Mouse (Mus musculus): ENCODE results near the gene Dzank1. TPM values are rescaled to one million over a fixed set of nuclear protein-coding genes. Genes with fewer than 3 reads are reported as not detected.

The Dzank1 gene
- total RNA-seq, 2 experiments from 2014 or later: 171 to 174 TPM

DNA sequence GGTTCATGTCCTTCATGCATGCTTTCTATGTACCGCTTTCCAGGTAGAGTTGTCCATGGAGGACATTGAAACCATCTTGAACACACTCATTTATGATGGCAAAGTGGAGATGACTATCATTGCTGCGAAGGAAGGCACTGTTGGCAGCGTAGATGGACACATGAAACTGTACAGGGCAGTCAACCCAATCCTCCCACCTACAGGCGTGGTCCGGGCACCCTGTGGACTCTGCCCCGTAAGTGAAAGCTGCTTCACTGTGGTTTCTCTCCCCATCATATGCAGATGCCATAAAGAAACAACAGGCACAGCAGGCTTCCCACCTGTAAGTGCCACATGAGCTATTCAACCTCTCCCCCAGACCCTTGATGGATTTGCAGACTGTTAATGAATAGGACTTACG lies 9.9 kb upstream of the Dzank1 start:
- intact Hi-C loops (cut with DNase I): no loop called here
- TF ChIP-seq CTCF (IDR thresholded peaks at IDR 0.05): no peak
- Histone ChIP-seq H3K4me3 (no peak overlapping the region), H3K27ac (no peak overlapping the region)
- no peak for DNase-seq (ENCODE audit: extremely low spot score in 1 of 2, low spot score in 2 of 2)

- intact Hi-C loops (cut with DNase I): loop anchor here (1.0 to 2.0 kb wide), 2 partner anchors 23 to 29 kb away; partner anchors contain the start of genes Rbbp9 and Sec23b
- DNase-seq (ENCODE audit: extremely low spot score in 1 of 2, low spot score in 2 of 2): no peak
- no peak for TF ChIP-seq CTCF (IDR thresholded peaks at IDR 0.05)
- peak overlapping the region; percentile 100 for H3K27ac ChIP-seq
- H3K4me3 ChIP-seq: peak overlapping the region; percentile 83
These were observed 584 bp upstream of the Dzank1 start for GRCm38 (mm10) chr2:144527821-144528174.

GRCm38 (mm10) chr2:144525856-144526255 lies 1.4 kb downstream of the Dzank1 start:
- intact Hi-C loops (cut with DNase I): loop anchor here (2.0 kb wide), 1 partner anchor 25 kb away; the partner anchor contains the start of gene Rbbp9
- TF ChIP-seq CTCF (IDR thresholded peaks at IDR 0.05): no peak
- Histone ChIP-seq H3K27ac (peak overlapping the region; percentile 100; the same call in 1 of the 2 replicates), H3K4me3 (peak overlapping the region; percentile 83)
- peak in 1 of 2 experiments; percentile 48 for DNase-seq (ENCODE audit: extremely low spot score in 1 of 2, low spot score in 2 of 2)

- intact Hi-C loops (cut with DNase I): no loop called here
- DNase-seq (ENCODE audit: extremely low spot score in 1 of 2, low spot score in 2 of 2): no peak
- no peak for TF ChIP-seq CTCF (IDR thresholded peaks at IDR 0.05)
- Histone ChIP-seq H3K27ac (no peak overlapping the region), H3K4me3 (no peak overlapping the region)
These were observed 7.4 kb downstream of the Dzank1 start for GRCm38 (mm10) chr2:144519772-144520171.

GRCm38 (mm10) chr2:144514619-144515018 lies 12.6 kb downstream of the Dzank1 start:
- TF ChIP-seq CTCF (IDR thresholded peaks at IDR 0.05): no peak
- intact Hi-C loops (cut with DNase I): no loop called here
- H3K27ac ChIP-seq: no peak overlapping the region
- no peak overlapping the region for H3K4me3 ChIP-seq
- no peak for DNase-seq (ENCODE audit: extremely low spot score in 1 of 2, low spot score in 2 of 2)

- no peak for DNase-seq (ENCODE audit: extremely low spot score in 1 of 2, low spot score in 2 of 2)
These were observed 25.1 kb downstream of the Dzank1 start for GRCm38 (mm10) chr2:144502134-144502533.

DNA sequence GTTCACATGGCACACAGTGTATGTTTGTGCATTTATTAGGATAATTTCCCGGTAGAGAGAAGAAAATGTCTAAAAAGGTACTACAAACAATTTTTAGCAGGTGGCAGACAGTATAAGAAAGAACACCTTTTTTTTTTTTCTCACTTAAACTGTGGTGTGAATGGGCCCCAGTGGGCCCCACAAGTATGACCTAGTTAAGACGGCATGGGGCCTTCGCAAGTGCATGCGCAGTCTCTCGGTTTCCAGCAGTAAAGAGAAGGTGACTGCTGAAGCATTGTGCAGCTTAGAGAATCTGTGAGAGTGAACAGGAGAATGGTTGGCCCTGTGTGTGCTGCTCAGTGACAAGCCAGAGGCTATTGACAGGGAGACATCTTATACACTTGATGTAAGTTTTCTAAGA lies 37.9 kb downstream of the Dzank1 start:
- no peak for TF ChIP-seq CTCF (IDR thresholded peaks at IDR 0.05)
- no peak for DNase-seq (ENCODE audit: extremely low spot score in 1 of 2, low spot score in 2 of 2)
- no peak overlapping the region for H3K4me3 ChIP-seq
- intact Hi-C loops (cut with DNase I): no loop called here
- H3K27ac ChIP-seq: no peak overlapping the region

More at GRCm38 (mm10) chr2:144502134-144502533, 25.1 kb downstream of the Dzank1 start:
- intact Hi-C loops (cut with DNase I): no loop called here
- H3K4me3 ChIP-seq: no peak overlapping the region
- TF ChIP-seq CTCF (IDR thresholded peaks at IDR 0.05): no peak
- H3K27ac ChIP-seq: no peak overlapping the region

GRCm38 (mm10) chr2:144487476-144487875 lies 39.7 kb downstream of the Dzank1 start:
- no peak for TF ChIP-seq CTCF (IDR thresholded peaks at IDR 0.05)
- no peak overlapping the region for H3K4me3 ChIP-seq
- H3K27ac ChIP-seq: no peak overlapping the region
- intact Hi-C loops (cut with DNase I): no loop called here
- no peak for DNase-seq (ENCODE audit: extremely low spot score in 1 of 2, low spot score in 2 of 2)

DNA sequence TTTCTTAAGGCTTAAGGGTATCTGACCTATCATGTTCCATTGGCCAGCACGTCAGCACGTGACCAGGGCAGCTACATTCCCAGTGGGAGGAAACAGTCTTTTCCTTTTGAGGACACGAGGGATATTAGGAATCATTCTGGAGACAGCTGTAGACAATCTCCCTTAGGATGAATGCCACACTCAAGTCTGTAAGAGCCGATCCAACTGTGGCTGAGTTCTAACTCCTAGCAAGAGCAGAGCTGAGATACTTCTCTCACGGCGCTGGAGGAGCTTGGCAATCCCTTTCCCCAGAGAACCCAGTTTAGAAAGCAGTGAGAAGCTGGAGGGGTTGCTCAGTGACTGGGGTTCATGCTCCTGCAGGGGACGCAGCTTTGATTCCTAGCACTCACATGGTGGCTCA lies 41.8 kb downstream of the Dzank1 start:
- H3K4me3 ChIP-seq: no peak overlapping the region
- H3K27ac ChIP-seq: no peak overlapping the region
- intact Hi-C loops (cut with DNase I): no loop called here
- DNase-seq (ENCODE audit: extremely low spot score in 1 of 2, low spot score in 2 of 2): no peak
- TF ChIP-seq CTCF (IDR thresholded peaks at IDR 0.05): no peak

DNA sequence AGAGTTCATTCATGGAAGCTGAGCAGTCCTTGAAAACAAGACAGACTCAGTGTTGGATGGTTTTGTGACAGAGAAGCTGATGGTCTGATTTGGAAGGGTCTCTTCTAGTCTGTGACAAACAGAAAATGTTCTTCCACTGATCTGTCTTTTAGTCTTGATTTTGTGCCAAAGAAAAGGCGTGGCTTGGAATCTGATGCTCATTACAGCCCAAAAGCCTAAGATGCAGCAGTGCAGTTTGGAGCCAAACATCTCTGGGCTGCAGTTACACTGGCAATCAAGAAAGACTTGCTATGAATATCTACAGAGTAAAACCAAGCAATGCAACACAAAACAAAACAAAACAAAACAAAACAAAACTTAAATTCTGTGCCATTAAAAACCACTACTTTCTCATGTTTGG lies 43.1 kb downstream of the Dzank1 start:
- no peak for DNase-seq (ENCODE audit: extremely low spot score in 1 of 2, low spot score in 2 of 2)
- intact Hi-C loops (cut with DNase I): no loop called here
- Histone ChIP-seq H3K4me3 (no peak overlapping the region), H3K27ac (0 out of 2 replicates have a peak overlapping the region, but pooled peaks have one; percentile 7)
- TF ChIP-seq CTCF (IDR thresholded peaks at IDR 0.05): no peak

DNA sequence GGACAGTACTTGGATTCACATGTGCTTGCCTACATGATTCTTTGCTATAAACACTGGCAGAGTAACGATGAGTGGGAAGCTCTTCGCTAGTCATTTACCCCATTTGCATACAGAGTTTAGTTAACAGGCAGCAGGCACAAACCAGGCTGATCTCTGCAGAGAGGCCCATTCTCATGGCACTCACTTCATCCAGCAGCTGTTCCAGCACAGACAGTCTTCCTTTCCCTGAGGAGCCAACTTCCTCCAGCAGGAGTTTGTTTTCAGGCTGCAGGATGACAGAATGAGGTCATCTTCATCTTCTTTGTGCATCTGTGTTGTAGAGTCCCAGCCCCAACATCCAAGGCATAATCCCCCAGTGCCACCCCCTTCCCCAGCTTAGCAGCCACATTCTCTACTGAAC lies 47.8 kb downstream of the Dzank1 start:
- intact Hi-C loops (cut with DNase I): no loop called here
- Histone ChIP-seq H3K4me3 (no peak overlapping the region), H3K27ac (no peak overlapping the region)
- TF ChIP-seq CTCF (IDR thresholded peaks at IDR 0.05): no peak
- peak in 1 of 2 experiments; percentile 41 for DNase-seq (ENCODE audit: extremely low spot score in 1 of 2, low spot score in 2 of 2)

- no peak overlapping the region for H3K4me3 ChIP-seq
- peak in 1 of 2 experiments; percentile 25 for DNase-seq (ENCODE audit: extremely low spot score in 1 of 2, low spot score in 2 of 2)
- TF ChIP-seq CTCF (IDR thresholded peaks at IDR 0.05): peak; percentile 19
- no peak overlapping the region; the same call in 1 of the 2 replicates for H3K27ac ChIP-seq
- intact Hi-C loops (cut with DNase I): no loop called here
These were observed 60.0 kb downstream of the Dzank1 start for GRCm38 (mm10) chr2:144467203-144467602.

GRCm38 (mm10) chr2:144465876-144466575 lies 61.2 kb downstream of the Dzank1 start:
- intact Hi-C loops (cut with DNase I): loop anchor here (1.0 kb wide), 1 partner anchor 174 kb away; no protein-coding TSS in a partner anchor
- Histone ChIP-seq H3K4me3 (no peak overlapping the region), H3K27ac (peak overlapping the region; percentile 83)
- DNase-seq (ENCODE audit: extremely low spot score in 1 of 2, low spot score in 2 of 2): peak; percentile 27 to 56
- TF ChIP-seq CTCF (IDR thresholded peaks at IDR 0.05): peak; percentile 16

Data from left cerebral cortex, adult 2 months (tissue).